Mouse (Mus musculus) myocyte (in vitro differentiated cells): ENCODE results near the gene Bco1. TPM values are rescaled to one million over a fixed set of nuclear protein-coding genes. Genes with fewer than 3 reads are reported as not detected.
A peak's percentile ranks its signal among the peaks of the same experiment; 100 is the strongest.

Source experiments
- H3K27me3 ChIP-seq: one replicate; pipeline ENCODE4 v1.6.1; 2011; ENCODE audit not compliant: control insufficient read depth, insufficient read depth, insufficient read length
- H3K36me3 ChIP-seq: one replicate; pipeline ENCODE4 v1.6.1; 2011; ENCODE audit not compliant: control insufficient read depth, insufficient read depth
- H3K4me2 ChIP-seq: one replicate; pipeline ENCODE4 v1.6.1; 2011; ENCODE audit warnings: low read depth, control low read depth
- H3K4me3 ChIP-seq: one replicate; pipeline ENCODE4 v1.5.1; 2011; ENCODE audit warnings: mild to moderate bottlenecking, control low read depth, moderate library complexity
- H3K79me2 ChIP-seq: one replicate; pipeline ENCODE4 v1.6.1; 2011; ENCODE audit not compliant: control insufficient read depth, insufficient read depth
- H3ac ChIP-seq: one replicate; pipeline ENCODE4 v1.6.1; 2011; ENCODE audit not compliant: control insufficient read depth, insufficient read length
- CEBPB ChIP-seq: IDR thresholded peaks from 2 replicates; pipeline ENCODE4 v1.6.1; 2011; ENCODE audit warnings: mild to moderate bottlenecking, moderate library complexity; ENCODE audit not compliant: poor library complexity, insufficient read depth, severe bottlenecking
- E2F4 ChIP-seq: IDR thresholded peaks from one replicate; pipeline ENCODE4 v1.6.1; 2011; ENCODE audit warnings: mild to moderate bottlenecking, control low read depth, moderate library complexity; ENCODE audit not compliant: insufficient read depth
- MAX ChIP-seq: IDR thresholded peaks from one replicate; pipeline ENCODE4 v1.6.1; 2011; ENCODE audit warnings: low read depth, mild to moderate bottlenecking, control low read depth
- MYOD1 ChIP-seq, 3 experiments: IDR thresholded peaks; one replicate each; pipeline ENCODE4 v1.6.1; 2011; ENCODE audit warnings: control low read depth in 2 of 3, low read depth in 2 of 3, mild to moderate bottlenecking in 2 of 3, moderate library complexity in 1 of 3; ENCODE audit not compliant: insufficient read length in 2 of 3, control insufficient read depth in 1 of 3
- MYOG ChIP-seq, 3 experiments: IDR thresholded peaks; one replicate each; pipeline ENCODE4 v1.6.1; 2011; ENCODE audit warnings: control low read depth in 2 of 3, low read depth in 2 of 3, mild to moderate bottlenecking in 2 of 3; ENCODE audit not compliant: insufficient read length in 2 of 3, control insufficient read depth in 1 of 3, insufficient read depth in 1 of 3
- POLR2A ChIP-seq: IDR thresholded peaks from one replicate; pipeline ENCODE4 v1.6.1; 2011; ENCODE audit warnings: low read depth, mild to moderate bottlenecking, control low read depth, moderate library complexity; ENCODE audit not compliant: insufficient read length
- POLR2AphosphoS2 ChIP-seq: IDR thresholded peaks from one replicate; pipeline ENCODE4 v1.6.1; 2011; ENCODE audit warnings: low read depth, control low read depth; ENCODE audit not compliant: insufficient read length
- REST ChIP-seq: IDR thresholded peaks from one replicate; pipeline ENCODE4 v1.6.1; 2011; ENCODE audit warnings: mild to moderate bottlenecking, control low read depth, moderate library complexity; ENCODE audit not compliant: insufficient read depth, insufficient read length
- SRF ChIP-seq: IDR thresholded peaks from one replicate; pipeline ENCODE4 v1.6.1; 2011; ENCODE audit warnings: low read depth; ENCODE audit not compliant: control insufficient read depth, insufficient read length
- TCF12 ChIP-seq: IDR thresholded peaks from one replicate; pipeline ENCODE4 v1.6.1; 2011; ENCODE audit warnings: mild to moderate bottlenecking, control low read depth; ENCODE audit not compliant: poor library complexity, insufficient read depth, severe bottlenecking
- TCF3 ChIP-seq: IDR thresholded peaks from one replicate; pipeline ENCODE4 v1.6.1; 2011; ENCODE audit warnings: low read depth, control low read depth; ENCODE audit not compliant: insufficient read length
- USF1 ChIP-seq: IDR thresholded peaks from one replicate; pipeline ENCODE4 v1.6.1; 2011; ENCODE audit warnings: low read depth, mild to moderate bottlenecking, control low read depth, moderate library complexity
- polyA plus RNA-seq: library from polyadenylated mRNA; unstranded; fragments of >200 nt; fragmentation: generic; extraction: Trizol; gene quantifications from one replicate; pipeline ENCODE4 v1.2.1, GENCODE M21; 2012; ENCODE audit warnings: missing spikeins

Bco1 gene
- polyA plus RNA-seq, 1 experiment = 0.02 TPM

- TF ChIP-seq MAX = no peak
- no peak for TF ChIP-seq USF1
- peak in 1 of 3 experiments; percentile 72 for TF ChIP-seq MYOG (IDR thresholded peaks at IDR 0.05; ENCODE audit: control insufficient read depth in 1 of 3, insufficient read depth in 1 of 3, insufficient read length in 2 of 3, low read depth in 2 of 3)
- TF ChIP-seq MYOD1 (IDR thresholded peaks at IDR 0.05; ENCODE audit: control insufficient read depth in 1 of 3, insufficient read length in 2 of 3, low read depth in 2 of 3) = peak in 1 of 3 experiments; percentile 54
- H3K79me2 ChIP-seq = peaks cover 34% of the 10 kb centered on the region
- H3K4me2 ChIP-seq = peak overlapping the region; percentile 14
- H3K36me3 ChIP-seq = no peaks in the 10 kb centered on the region
- no peak overlapping the region for H3ac ChIP-seq
- no peak overlapping the region for H3K4me3 ChIP-seq
- no peaks in the 10 kb centered on the region for H3K27me3 ChIP-seq
Observed at GRCm38 (mm10) chr8:117164912-117165311, 69.3 kb downstream of the Bco1 start.

GRCm38 (mm10) chr8:117165542-117165941 is 69.9 kb downstream of the Bco1 start:
- peaks cover 28% of the 10 kb centered on the region for H3K79me2 ChIP-seq
- no peaks in the 10 kb centered on the region for H3K36me3 ChIP-seq
- no peak overlapping the region for H3K4me2 ChIP-seq
- no peaks in the 10 kb centered on the region for H3K27me3 ChIP-seq
- no peak overlapping the region for H3K4me3 ChIP-seq
- TF ChIP-seq SRF = no peak
- TF ChIP-seq REST = no peak
- TF ChIP-seq CEBPB = no peak
- TF ChIP-seq TCF12 = no peak
- no peak for TF ChIP-seq TCF3
- TF ChIP-seq POLR2A = no peak
- TF ChIP-seq POLR2AphosphoS2 = no peak
- no peak for TF ChIP-seq MYOG (IDR thresholded peaks at IDR 0.05; ENCODE audit: control insufficient read depth in 1 of 3, insufficient read depth in 1 of 3, insufficient read length in 2 of 3, low read depth in 2 of 3)
- TF ChIP-seq USF1 = no peak
- TF ChIP-seq MAX = no peak
- no peak for TF ChIP-seq MYOD1 (IDR thresholded peaks at IDR 0.05; ENCODE audit: control insufficient read depth in 1 of 3, insufficient read length in 2 of 3, low read depth in 2 of 3)
- no peak for TF ChIP-seq E2F4
- no peak overlapping the region for H3ac ChIP-seq

- peaks cover 18% of the 10 kb centered on the region for H3K79me2 ChIP-seq
- H3K27me3 ChIP-seq = no peaks in the 10 kb centered on the region
- no peak overlapping the region for H3ac ChIP-seq
- TF ChIP-seq MYOD1 (IDR thresholded peaks at IDR 0.05; ENCODE audit: control insufficient read depth in 1 of 3, insufficient read length in 2 of 3, low read depth in 2 of 3) (peak in 2 of 3 experiments; percentile 26 to 70), REST (no peak)
- no peak overlapping the region for H3K4me2 ChIP-seq
- H3K4me3 ChIP-seq = no peak overlapping the region
- H3K36me3 ChIP-seq = no peaks in the 10 kb centered on the region
Observed at GRCm38 (mm10) chr8:117166515-117166914, 70.9 kb downstream of the Bco1 start.

GRCm38 (mm10) chr8:117167243-117167883 is 71.7 kb downstream of the Bco1 start:
- Histone ChIP-seq H3K4me2 (no peak overlapping the region), H3K27me3 (no peaks in the 10 kb centered on the region), H3ac (no peak overlapping the region), H3K79me2 (peaks cover 10% of the 10 kb centered on the region), H3K36me3 (no peaks in the 10 kb centered on the region), H3K4me3 (no peak overlapping the region)
- no peak for TF ChIP-seq E2F4
- no peak for TF ChIP-seq MAX
- TF ChIP-seq POLR2AphosphoS2 = no peak
- TF ChIP-seq MYOD1 (IDR thresholded peaks at IDR 0.05; ENCODE audit: control insufficient read depth in 1 of 3, insufficient read length in 2 of 3, low read depth in 2 of 3) = no peak
- no peak for TF ChIP-seq TCF12
- no peak for TF ChIP-seq POLR2A
- TF ChIP-seq SRF = no peak
- no peak for TF ChIP-seq CEBPB
- TF ChIP-seq MYOG (IDR thresholded peaks at IDR 0.05; ENCODE audit: control insufficient read depth in 1 of 3, insufficient read depth in 1 of 3, insufficient read length in 2 of 3, low read depth in 2 of 3) = no peak

- H3K79me2 ChIP-seq = peaks cover 6% of the 10 kb centered on the region
- TF ChIP-seq POLR2AphosphoS2 (no peak), TCF3 (no peak), SRF (no peak), MYOG (IDR thresholded peaks at IDR 0.05; ENCODE audit: control insufficient read depth in 1 of 3, insufficient read depth in 1 of 3, insufficient read length in 2 of 3, low read depth in 2 of 3) (peak in 1 of 3 experiments; percentile 72), MYOD1 (IDR thresholded peaks at IDR 0.05; ENCODE audit: control insufficient read depth in 1 of 3, insufficient read length in 2 of 3, low read depth in 2 of 3) (peak in 1 of 3 experiments; percentile 37)
- no peak overlapping the region for H3ac ChIP-seq
- H3K27me3 ChIP-seq = no peaks in the 10 kb centered on the region
- H3K4me3 ChIP-seq = no peak overlapping the region
- no peaks in the 10 kb centered on the region for H3K36me3 ChIP-seq
- peak overlapping the region; percentile 16 for H3K4me2 ChIP-seq
Observed at GRCm38 (mm10) chr8:117168378-117168777, 72.7 kb downstream of the Bco1 start.
